Mouse (Mus musculus) frontal cortex, postnatal 10 days (tissue): ENCODE measurements around the gene Eef1e1.
A peak's percentile ranks its signal among the peaks of the same experiment; 100 is the strongest.
"Not testable (repeated sequence)": the region's sequence is repeated elsewhere in the genome, so short reads cannot be mapped to it uniquely, and the experiment has no call there.

Source experiments
- DNase-seq, 2 experiments: peaks; one replicate each; pipeline ENCODE4 v3.0.0; 2022; ENCODE audit warnings: low spot score in 2 of 2, mixed read lengths in 1 of 2

The Eef1e1 gene

GRCm38 (mm10) chr13:38658528-38659280, at the start of gene Eef1e1:
Gene Eef1e1, minus strand, starts transcription at chr13:38659058.
- peak; percentile 92 to 93 for DNase-seq

GRCm38 (mm10) chr13:38690845-38691244, 32.0 kb upstream of the Eef1e1 start:
- DNase-seq, result no peak

GRCm38 (mm10) chr13:38690028-38690427, 31.2 kb upstream of the Eef1e1 start:
- peak; percentile 6 to 14 for DNase-seq

- no peak for DNase-seq
Observed at GRCm38 (mm10) chr13:38688761-38689160, 29.9 kb upstream of the Eef1e1 start.

- no peak for DNase-seq
Observed at GRCm38 (mm10) chr13:38672336-38672735, 13.5 kb upstream of the Eef1e1 start.

GRCm38 (mm10) chr13:38671451-38671850, 12.6 kb upstream of the Eef1e1 start:
- DNase-seq, result not testable (repeated sequence)

- DNase-seq, result no peak
Observed at GRCm38 (mm10) chr13:38670051-38670450, 11.2 kb upstream of the Eef1e1 start.

GRCm38 (mm10) chr13:38668514-38668913, 9.7 kb upstream of the Eef1e1 start:
- no peak for DNase-seq

- no peak for DNase-seq
Observed at GRCm38 (mm10) chr13:38664753-38665152, 5.9 kb upstream of the Eef1e1 start.

GRCm38 (mm10) chr13:38659524-38660136, 772 bp upstream of the Eef1e1 start:
- DNase-seq, result no peak

GRCm38 (mm10) chr13:38657865-38658264, 993 bp downstream of the Eef1e1 start:
- DNase-seq, result no peak

- no peak for DNase-seq
Observed at GRCm38 (mm10) chr13:38650292-38650691, 8.6 kb downstream of the Eef1e1 start.

GRCm38 (mm10) chr13:38649069-38649468, 9.8 kb downstream of the Eef1e1 start:
- DNase-seq, result no peak

- no peak for DNase-seq
Observed at GRCm38 (mm10) chr13:38641414-38641813, 17.4 kb downstream of the Eef1e1 start.

- DNase-seq, result no peak
Observed at GRCm38 (mm10) chr13:38640961-38641360, 17.9 kb downstream of the Eef1e1 start.

GRCm38 (mm10) chr13:38638694-38639093, 20.2 kb downstream of the Eef1e1 start:
- no peak for DNase-seq

- DNase-seq, result peak; percentile 90 to 94
Observed at GRCm38 (mm10) chr13:38634800-38635269, 24.0 kb downstream of the Eef1e1 start, which contains the start of gene Bloc1s5. Gene Bloc1s5, minus strand, starts transcription at chr13:38635109.

GRCm38 (mm10) chr13:38634256-38634799, 24.5 kb downstream of the Eef1e1 start:
- DNase-seq, result peak; percentile 48 to 50

GRCm38 (mm10) chr13:38633287-38634000, 25.4 kb downstream of the Eef1e1 start:
- no peak for DNase-seq

- DNase-seq, result no peak
Observed at GRCm38 (mm10) chr13:38632556-38632955, 26.3 kb downstream of the Eef1e1 start.

GRCm38 (mm10) chr13:38626229-38626525, 32.7 kb downstream of the Eef1e1 start:
- DNase-seq, result no peak

- no peak for DNase-seq
Observed at GRCm38 (mm10) chr13:38625492-38626228, 33.2 kb downstream of the Eef1e1 start.
